Mouse (Mus musculus) embryonic fibroblast, embryonic 13.5 days (primary cell): ENCODE measurements around the gene AI464131.

Experiments used
- CTCF ChIP-seq: IDR thresholded peaks from 2 replicates; pipeline ENCODE4 v1.5.1; 2011; ENCODE audit warnings: mild to moderate bottlenecking, control low read depth, low read length, moderate library complexity, borderline replicate concordance; ENCODE audit not compliant: insufficient read depth
- POLR2A ChIP-seq: IDR thresholded peaks from 2 replicates; pipeline ENCODE4 v1.6.1; 2011; ENCODE audit warnings: low read depth, mild to moderate bottlenecking, control low read depth, low read length, moderate library complexity

- TF ChIP-seq POLR2A (no peak), CTCF (no peak)
These were observed 22.0 kb upstream of the AI464131 start for GRCm38 (mm10) chr4:41524829-41525228.
